Mouse (Mus musculus): ENCODE data around the gene Sp6.

DNA sequence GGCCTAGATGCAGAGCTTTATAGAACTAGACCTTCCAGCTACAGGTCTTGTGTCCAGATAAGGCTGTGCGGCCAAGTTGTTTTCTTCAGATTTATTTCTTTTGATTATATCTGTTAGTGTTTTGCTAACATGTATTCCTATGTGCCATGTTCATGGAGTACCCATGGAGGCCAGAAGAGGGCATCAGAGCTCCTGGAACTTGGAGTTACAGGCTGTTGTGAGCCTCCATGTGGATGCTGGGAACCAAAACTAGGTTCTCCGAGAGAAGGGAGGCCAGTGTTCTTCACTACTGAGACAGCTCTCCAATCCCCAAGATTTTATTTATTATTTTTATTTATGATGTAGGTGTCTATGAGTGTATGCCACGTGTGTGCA, 50.7 kb downstream of the Sp6 start:
- no peak for TF ChIP-seq POLR2A (IDR thresholded peaks at IDR 0.05; ENCODE audit: insufficient read depth, low read length)
- peak; percentile 27 for TF ChIP-seq CTCF (IDR thresholded peaks at IDR 0.05; ENCODE audit: low read depth, low read length)
